Mouse (Mus musculus) erythroblast, embryonic 14.5 days (primary cell): ENCODE results near the gene Tmem130.

Experiments used
- GATA1 ChIP-seq: IDR thresholded peaks from 2 replicates; pipeline ENCODE4 v1.6.1; 2012; ENCODE audit warnings: low read length, inconsistent platforms, mixed read lengths
- TAL1 ChIP-seq: IDR thresholded peaks from 3 replicates; pipeline ENCODE4 v1.6.1; 2012; ENCODE audit warnings: low read length, inconsistent platforms, mixed read lengths

- TF ChIP-seq TAL1: no peak
- no peak for TF ChIP-seq GATA1
These were observed 24.8 kb upstream of the Tmem130 start for GRCm38 (mm10) chr5:144786464-144786863.
